Mouse (Mus musculus) lung, postnatal 25 days (tissue): ENCODE data around the gene Ugt1a8.
"Not testable (repeated sequence)": the region's sequence is repeated elsewhere in the genome, so short reads cannot be mapped to it uniquely, and the experiment has no call there.

ENCODE experiments used
- DNase-seq: peaks from one replicate; pipeline ENCODE4 v3.0.0; 2022; ENCODE audit warnings: low spot score

Ugt1a8 gene

GRCm38 (mm10) chr1:88087513-88087912, at the start of gene Ugt1a8:
Ugt1a8 (plus strand) TSS chr1:88087813.
- no peak for DNase-seq

- not testable (repeated sequence) for DNase-seq
These were observed 44.6 kb upstream of the Ugt1a8 start for GRCm38 (mm10) chr1:88043044-88043443.

DNA sequence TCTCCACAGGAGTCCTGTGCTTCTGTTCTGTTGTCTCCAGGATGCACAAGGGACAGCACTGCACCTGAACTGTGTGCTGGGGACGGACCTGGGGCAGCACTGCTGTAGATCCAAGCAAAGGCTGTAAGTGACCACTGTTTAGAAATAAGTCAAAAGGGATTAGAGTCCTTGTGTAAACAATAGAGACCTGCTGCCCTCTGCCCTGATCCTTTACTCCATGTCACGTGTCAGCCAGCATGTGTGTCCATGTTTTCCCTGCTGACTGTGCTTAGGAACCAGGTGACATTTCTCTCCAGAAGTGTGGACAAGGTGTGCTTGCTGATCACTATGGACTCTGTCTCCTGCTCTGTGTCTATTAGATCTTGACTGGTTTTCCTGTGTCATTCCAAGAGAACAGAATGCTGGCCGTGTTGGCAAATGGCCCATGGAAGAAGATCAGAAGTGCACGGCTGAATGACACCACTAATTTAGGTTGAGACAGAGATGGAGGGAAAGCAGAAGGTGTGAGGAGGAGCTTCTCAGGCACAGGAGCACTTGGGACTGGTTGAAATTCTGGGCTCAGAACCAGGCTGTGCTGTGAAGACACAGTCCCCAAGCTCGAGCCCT, 42.7 kb upstream of the Ugt1a8 start:
- DNase-seq: not testable (repeated sequence)

GRCm38 (mm10) chr1:88047408-88047807, 40.2 kb upstream of the Ugt1a8 start:
- DNase-seq: not testable (repeated sequence)

- no peak for DNase-seq
These were observed 32.5 kb upstream of the Ugt1a8 start, which contains the start of gene Ugt1a10 for GRCm38 (mm10) chr1:88055088-88055487. Ugt1a10 (plus strand) TSS chr1:88055388.

DNA sequence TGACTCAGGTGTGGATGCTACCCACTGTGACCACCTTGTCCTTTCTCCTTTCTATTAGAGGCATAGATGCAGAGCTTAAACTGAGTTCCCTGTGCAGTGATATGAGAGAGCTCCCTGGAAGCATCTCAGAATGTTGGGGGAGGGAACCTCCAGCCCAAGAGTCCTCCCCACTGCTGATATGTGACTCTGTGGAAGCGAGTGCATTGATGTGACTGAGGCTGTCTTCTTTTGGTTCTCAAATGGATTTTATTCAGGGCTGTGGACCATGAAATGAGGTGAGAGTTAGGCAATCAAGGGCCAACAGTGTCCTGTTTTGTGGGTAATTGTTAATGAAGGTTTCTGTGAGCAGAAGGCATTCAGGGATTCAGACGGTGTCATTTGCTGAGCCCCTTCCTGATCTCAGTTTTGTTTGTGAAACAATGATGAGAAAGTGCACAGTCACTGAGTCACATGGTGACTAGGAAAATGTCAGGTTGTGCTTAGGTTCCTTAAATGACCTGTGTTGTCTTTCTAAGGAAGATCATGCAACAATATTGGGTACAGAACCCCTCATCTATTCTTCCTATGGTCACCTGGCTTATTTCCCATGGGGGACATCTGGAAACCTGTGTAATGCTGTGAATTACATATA, 21.0 kb upstream of the Ugt1a8 start:
- not testable (repeated sequence) for DNase-seq

DNA sequence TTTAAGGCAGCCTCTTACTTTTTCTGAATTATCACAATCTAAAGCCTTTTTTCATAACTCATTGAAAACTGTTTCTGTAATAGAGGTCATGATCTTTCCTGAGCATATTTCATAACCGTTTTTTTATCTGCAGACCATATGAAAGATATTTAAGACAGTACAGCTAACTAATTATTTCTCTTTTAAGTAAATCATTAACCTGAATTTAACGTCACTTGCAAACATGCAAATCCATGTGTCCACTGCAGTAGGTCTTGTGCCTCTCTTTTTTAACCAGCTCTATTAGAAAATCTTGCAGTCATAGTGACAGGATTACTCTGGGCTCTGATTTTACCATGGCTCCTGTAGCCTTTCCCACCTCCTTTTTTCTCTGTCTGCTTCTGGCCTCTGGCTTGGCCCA, 17.1 kb upstream of the Ugt1a8 start, which contains the start of gene Ugt1a9:
TSS of gene Ugt1a9 (plus strand) at position 306 of the 400 bp plus-strand sequence.
- no peak for DNase-seq

DNA sequence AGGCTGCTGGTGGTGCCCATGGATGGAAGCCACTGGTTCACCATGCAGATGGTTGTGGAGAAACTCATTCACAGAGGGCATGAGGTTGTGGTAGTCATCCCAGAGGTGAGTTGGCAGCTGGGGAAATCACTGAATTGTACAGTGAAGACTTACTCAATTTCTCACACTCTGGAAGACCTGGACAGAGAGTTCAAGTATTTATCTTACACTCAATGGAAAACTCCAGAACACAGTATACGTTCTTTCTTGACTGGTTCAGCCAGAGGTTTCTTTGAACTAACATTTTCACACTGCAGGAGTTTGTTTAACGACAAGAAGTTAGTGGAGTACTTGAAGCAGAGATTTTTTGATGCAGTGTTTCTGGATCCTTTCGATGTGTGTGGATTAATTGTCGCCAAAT, 16.7 kb upstream of the Ugt1a8 start:
- no peak for DNase-seq

DNA sequence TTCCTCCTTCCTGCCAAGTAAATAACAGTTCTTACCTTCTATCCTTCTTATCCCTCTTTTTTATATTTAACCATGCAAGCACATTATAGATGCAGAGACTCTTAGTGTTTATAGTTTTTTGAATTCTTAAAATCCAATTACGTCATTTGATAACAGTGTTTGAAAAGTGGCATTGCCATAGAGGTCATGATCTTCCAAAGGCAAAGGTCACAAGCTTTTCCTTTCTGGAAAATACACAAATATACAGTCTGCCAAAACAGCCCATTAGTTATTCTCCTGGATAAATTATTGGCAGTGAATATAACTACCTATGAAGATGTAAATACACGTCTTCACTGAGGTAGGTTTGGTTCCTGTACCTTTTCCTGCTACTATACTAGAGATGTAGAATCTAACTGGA, 13.1 kb upstream of the Ugt1a8 start:
- DNase-seq: no peak

DNA sequence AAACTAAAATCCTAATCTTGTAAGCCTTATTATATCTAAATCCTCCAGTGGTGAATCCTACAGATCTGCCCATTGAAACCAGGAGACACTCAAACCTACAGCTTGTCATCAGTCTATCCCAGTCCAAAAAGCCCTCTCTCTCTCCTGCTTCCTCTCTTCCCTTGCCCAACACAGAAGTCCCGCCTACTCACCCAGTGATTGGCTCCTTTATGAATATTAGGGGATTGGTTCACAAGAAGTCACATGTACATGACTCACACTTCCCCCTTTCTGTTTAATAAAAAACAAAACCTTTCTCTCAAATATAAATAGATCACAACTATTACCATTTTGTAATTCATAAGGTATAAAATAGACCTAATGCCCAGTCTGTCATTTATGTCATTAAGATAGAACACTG, 10.5 kb upstream of the Ugt1a8 start:
- DNase-seq: no peak

GRCm38 (mm10) chr1:88081670-88082069, 5.9 kb upstream of the Ugt1a8 start:
- no peak for DNase-seq

- DNase-seq: no peak
These were observed 1.5 kb upstream of the Ugt1a8 start for GRCm38 (mm10) chr1:88086125-88086524.

- DNase-seq: no peak
These were observed 4.7 kb downstream of the Ugt1a8 start for GRCm38 (mm10) chr1:88092341-88092740.

- not testable (repeated sequence) for DNase-seq
These were observed 6.7 kb downstream of the Ugt1a8 start for GRCm38 (mm10) chr1:88094270-88094676.

DNA sequence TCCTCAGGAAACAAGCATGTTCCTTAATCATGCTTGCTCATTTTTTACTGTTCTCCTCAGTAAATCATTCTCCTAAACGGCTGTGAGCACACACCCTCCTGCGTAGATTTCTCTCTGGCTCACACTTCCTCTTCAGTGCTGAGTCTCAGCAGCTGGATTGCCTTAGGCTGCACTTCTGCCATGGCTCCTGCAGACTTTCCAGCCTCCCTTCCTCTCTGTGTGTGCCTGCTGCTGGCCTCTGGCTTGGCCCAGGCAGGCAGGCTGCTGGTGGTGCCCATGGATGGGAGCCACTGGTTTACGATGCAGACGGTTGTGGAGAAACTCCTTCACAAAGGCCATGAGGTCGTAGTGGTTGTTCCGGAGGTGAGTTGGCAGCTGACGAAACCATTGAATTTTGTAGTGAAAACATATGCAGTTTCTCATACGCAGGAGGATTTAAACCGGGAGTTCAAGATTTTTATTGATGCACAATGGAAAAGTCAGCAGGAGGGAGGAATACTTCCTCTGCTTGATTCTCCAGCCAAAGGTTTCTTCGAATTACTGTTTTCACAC, 7.4 kb downstream of the Ugt1a8 start, which contains the start of gene Ugt1a7c:
TSS of gene Ugt1a7c (plus strand) at position 122 of the 552 bp plus-strand sequence.
- DNase-seq: peak; percentile 47

DNA sequence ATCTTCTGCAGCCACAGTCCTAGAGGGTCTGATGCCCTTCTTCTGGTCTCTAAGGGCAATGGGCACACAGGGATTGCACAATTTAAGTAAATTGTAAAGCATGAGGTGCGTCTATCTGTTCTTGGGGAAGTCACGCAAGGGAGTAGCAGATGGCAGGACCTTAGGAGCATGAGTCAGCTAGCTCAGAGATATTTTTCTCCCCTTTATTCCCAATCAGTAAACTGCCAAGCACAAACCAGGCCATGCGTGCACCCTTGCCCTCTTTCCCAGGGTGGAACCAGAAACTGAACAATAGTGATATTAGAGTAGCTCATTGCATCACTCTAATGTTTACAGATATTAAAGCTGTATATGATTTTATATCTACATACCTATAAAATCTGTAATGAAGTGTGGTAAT, 10.9 kb downstream of the Ugt1a8 start:
- DNase-seq: not testable (repeated sequence)

DNA sequence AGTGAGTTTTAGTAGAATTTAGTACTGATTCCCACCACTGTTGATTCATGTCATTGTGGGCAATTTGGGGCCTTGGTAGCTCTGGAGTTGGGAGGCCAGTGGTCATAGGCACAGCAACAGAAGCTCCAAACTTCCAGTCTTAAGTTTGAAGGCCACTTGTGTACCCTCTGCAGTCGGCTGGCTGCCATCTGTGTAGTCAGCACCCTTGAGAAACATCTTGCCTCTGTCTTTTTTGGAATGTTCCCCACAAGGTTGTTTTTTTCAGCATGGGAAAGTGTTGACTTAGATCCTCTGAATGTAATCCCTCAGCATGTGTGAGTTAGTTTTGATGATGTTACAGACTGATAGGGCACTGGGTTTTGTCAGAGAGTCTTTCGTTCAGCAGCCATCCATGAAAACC, 12.1 kb downstream of the Ugt1a8 start:
- DNase-seq: not testable (repeated sequence)

GRCm38 (mm10) chr1:88103019-88103418, 15.4 kb downstream of the Ugt1a8 start, which contains the start of gene Ugt1a6b:
Ugt1a6b (plus strand) TSS chr1:88103252.
- peak; percentile 51 for DNase-seq

GRCm38 (mm10) chr1:88103697-88104468, 16.3 kb downstream of the Ugt1a8 start:
- DNase-seq: not testable (repeated sequence)

GRCm38 (mm10) chr1:88104667-88105430, 17.2 kb downstream of the Ugt1a8 start:
- no peak for DNase-seq

- DNase-seq: no peak
These were observed 18.0 kb downstream of the Ugt1a8 start for GRCm38 (mm10) chr1:88105656-88106055.
